Mouse (Mus musculus) lung, postnatal 0 days (tissue): ENCODE results near the gene Wdr25.

Source experiments
- CTCF ChIP-seq: IDR thresholded peaks from 2 replicates; pipeline ENCODE4 v1.5.1; 2016; ENCODE audit warnings: antibody characterized with exemption, mild to moderate bottlenecking
- EP300 ChIP-seq: IDR thresholded peaks from 2 replicates; pipeline ENCODE4 v1.6.1; 2016; ENCODE audit warnings: antibody characterized with exemption, mild to moderate bottlenecking, control low read depth

GRCm38 (mm10) chr12:108887077-108887476, 6.4 kb upstream of the Wdr25 start:
- TF ChIP-seq CTCF, result no peak
- TF ChIP-seq EP300, result no peak
